Mouse (Mus musculus) liver, embryonic 13.5 days (tissue): Measurements from ENCODE around the gene Card10. TPM values are rescaled to one million over a fixed set of nuclear protein-coding genes. Genes with fewer than 3 reads are reported as not detected.

Experiments
- ATAC-seq: fragments of 200-750 bp; cut with Nextera tagmentation; 2 replicates; pipeline ENCODE4 v1.8.0; 2017; ENCODE audit warnings: low read depth, mild to moderate bottlenecking, moderate number of reproducible peaks, moderate library complexity
- DNase-seq: peaks from one replicate; pipeline ENCODE4 v3.0.0; 2022
- H3K27ac ChIP-seq: fragments of 300-500 bp; sonication (generic); 2 replicates; pipeline ENCODE4 v1.5.1; 2015; ENCODE audit warnings: moderate library complexity, mild to moderate bottlenecking, inconsistent platforms
- H3K27me3 ChIP-seq: fragments of 300-500 bp; sonication (generic); 2 replicates; pipeline ENCODE4 v1.6.1; 2015; ENCODE audit warnings: mild to moderate bottlenecking, inconsistent platforms
- H3K36me3 ChIP-seq: fragments of 300-500 bp; sonication (generic); 2 replicates; pipeline ENCODE4 v1.6.1; 2015; ENCODE audit warnings: mild to moderate bottlenecking, inconsistent platforms
- H3K4me1 ChIP-seq: fragments of 300-500 bp; sonication (generic); replicated peaks from 2 replicates; pipeline ENCODE4 v1.6.1; 2015; ENCODE audit warnings: inconsistent platforms
- H3K4me2 ChIP-seq: fragments of 300-500 bp; sonication (generic); 2 replicates; pipeline ENCODE4 v1.6.1; 2015; ENCODE audit warnings: inconsistent platforms, mild to moderate bottlenecking, moderate library complexity
- H3K4me3 ChIP-seq: fragments of 300-500 bp; sonication (generic); replicated peaks from 2 replicates; pipeline ENCODE4 v1.5.1; 2015; ENCODE audit warnings: mild to moderate bottlenecking, inconsistent platforms
- H3K9ac ChIP-seq: fragments of 300-500 bp; sonication (generic); 2 replicates; pipeline ENCODE4 v1.6.1; 2015; ENCODE audit warnings: mild to moderate bottlenecking, inconsistent platforms
- H3K9me3 ChIP-seq: fragments of 300-500 bp; sonication (generic); replicated peaks from 2 replicates; pipeline ENCODE4 v1.6.1; 2016; ENCODE audit warnings: inconsistent platforms
- WGBS: fragments of 180-500 bp; shearing (Covaris S2); methylation state at CpG from one replicate; pipeline ENCODE4 v1.1.7; 2015; ENCODE audit not compliant: insufficient replicate concordance; 5-methylcytosine and 5-hydroxymethylcytosine counted together
- polyA plus RNA-seq: library from polyadenylated mRNA; unstranded; fragments of >200 nt; fragmentation: Nextera tagmentation; extraction: Ambion mirVana; gene quantifications from 2 replicates; pipeline ENCODE4 v1.2.1, GENCODE M21; 2015

The Card10 gene
- polyA plus RNA-seq, 1 experiment from 2014 or later, result 1.1 TPM

DNA sequence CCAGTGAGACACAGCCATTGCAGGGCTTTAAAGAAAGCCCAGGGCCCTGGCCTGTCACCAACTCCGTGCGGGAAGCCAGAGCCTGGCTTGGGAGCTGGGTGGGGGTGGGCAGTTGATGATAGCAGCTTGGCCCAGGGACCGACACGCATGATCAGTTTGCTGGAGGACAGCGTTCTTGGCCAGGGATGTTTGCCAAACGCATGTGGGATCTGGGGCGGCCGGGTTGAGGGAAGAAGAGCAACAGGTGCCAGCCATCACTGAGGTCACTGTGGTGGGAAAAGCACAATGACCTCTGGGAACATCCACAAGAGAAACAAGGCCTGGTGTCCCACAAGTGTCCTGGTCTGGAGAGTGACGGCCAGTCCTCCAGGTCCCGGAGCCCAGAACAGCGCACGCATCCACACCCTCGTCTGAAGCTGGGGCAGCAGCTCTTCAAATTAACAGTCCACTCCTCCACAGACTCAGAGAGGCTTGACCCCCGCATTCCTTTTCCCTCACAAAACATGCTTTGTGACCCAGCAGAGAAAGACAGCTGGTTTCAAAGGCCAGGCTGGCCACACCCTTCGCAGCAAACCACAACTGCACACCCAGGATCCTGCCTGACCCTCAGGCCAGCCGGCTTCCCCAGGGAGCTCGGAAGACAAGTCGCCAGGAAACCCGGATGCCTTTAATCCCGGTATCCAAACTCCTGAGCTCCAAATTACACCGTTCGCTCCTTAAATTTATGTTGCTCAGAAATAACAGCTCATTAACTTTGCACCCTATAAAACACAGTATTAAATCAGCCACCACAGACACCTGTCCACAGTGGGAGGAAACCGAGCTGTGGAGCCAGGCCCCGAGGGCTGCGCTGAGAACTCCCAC, 6.4 kb downstream of the Card10 start:
- Histone ChIP-seq H3K9ac (no peak overlapping the region), H3K4me2 (no peak overlapping the region), H3K9me3 (no peaks in the 10 kb centered on the region), H3K27ac (no peak overlapping the region), H3K27me3 (peaks cover 16% of the 10 kb centered on the region), H3K4me3 (no peak overlapping the region), H3K36me3 (no peaks in the 10 kb centered on the region), H3K4me1 (no peaks in the 10 kb centered on the region)
- ATAC-seq (no peak), DNase-seq (no peak)
- WGBS, result 68% methylated on average over 25 of the region's 25 CpGs

DNA sequence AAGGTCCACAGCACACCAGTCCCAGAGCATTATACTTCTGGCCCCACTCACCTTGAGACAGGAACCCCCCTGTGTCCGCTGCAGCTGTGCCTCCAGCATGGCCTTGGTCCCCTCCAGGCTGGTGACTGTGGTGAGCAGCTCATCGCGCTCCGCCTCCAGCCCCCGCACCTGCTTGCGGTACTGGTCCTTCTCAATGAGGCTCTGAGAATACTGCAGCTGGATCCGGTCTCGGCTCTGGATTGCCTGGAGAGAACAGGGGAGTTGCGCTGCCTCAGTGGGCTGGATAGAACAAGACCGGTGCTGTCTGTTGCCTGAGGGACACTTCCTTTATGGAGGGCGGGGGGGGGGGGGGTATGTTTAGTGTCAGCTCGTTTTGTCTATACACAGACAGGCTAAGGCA, 11.9 kb downstream of the Card10 start:
- ATAC-seq (no peak), DNase-seq (no peak)
- Histone ChIP-seq H3K27me3 (no peaks in the 10 kb centered on the region), H3K27ac (0 out of 2 replicates have a peak overlapping the region, but pooled peaks have one; percentile 30), H3K9me3 (no peaks in the 10 kb centered on the region), H3K9ac (no peak overlapping the region), H3K4me3 (no peak overlapping the region), H3K4me2 (no peak overlapping the region), H3K36me3 (no peaks in the 10 kb centered on the region), H3K4me1 (peaks cover 28% of the 10 kb centered on the region)
- 74% methylated on average over 12 of the region's 12 CpGs for WGBS

DNA sequence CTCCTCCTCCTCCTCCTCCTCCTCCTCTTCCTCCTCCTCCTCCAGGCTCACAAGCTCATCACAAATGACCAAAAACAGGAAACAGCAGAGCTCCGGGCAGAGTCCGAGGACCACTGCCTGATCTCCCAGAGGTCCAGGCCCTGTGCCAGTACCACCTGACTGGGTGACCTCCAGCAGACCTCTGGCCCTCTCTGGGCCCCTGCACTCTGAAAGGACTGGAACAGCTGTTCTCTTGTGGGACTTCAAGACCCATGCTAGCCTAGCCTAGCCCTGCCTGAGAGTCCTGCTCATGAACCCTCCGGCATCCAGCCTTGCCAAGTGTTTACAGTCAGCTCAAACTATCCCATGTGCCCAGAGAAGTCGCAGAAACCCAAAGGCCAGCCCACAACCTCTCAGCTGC, 12.4 kb downstream of the Card10 start:
- no peak for DNase-seq
- H3K36me3 ChIP-seq, result no peaks in the 10 kb centered on the region
- no peak overlapping the region for H3K4me2 ChIP-seq
- H3K4me3 ChIP-seq, result no peak overlapping the region
- H3K9me3 ChIP-seq, result no peaks in the 10 kb centered on the region
- H3K9ac ChIP-seq, result no peak overlapping the region
- ATAC-seq, result peak; percentile 70
- no peaks in the 10 kb centered on the region for H3K27me3 ChIP-seq
- H3K27ac ChIP-seq, result peak overlapping the region; percentile 30; the same call in 1 of the 2 replicates
- 31% methylated on average over 4 of the region's 4 CpGs for WGBS
- H3K4me1 ChIP-seq, result peaks cover 32% of the 10 kb centered on the region

DNA sequence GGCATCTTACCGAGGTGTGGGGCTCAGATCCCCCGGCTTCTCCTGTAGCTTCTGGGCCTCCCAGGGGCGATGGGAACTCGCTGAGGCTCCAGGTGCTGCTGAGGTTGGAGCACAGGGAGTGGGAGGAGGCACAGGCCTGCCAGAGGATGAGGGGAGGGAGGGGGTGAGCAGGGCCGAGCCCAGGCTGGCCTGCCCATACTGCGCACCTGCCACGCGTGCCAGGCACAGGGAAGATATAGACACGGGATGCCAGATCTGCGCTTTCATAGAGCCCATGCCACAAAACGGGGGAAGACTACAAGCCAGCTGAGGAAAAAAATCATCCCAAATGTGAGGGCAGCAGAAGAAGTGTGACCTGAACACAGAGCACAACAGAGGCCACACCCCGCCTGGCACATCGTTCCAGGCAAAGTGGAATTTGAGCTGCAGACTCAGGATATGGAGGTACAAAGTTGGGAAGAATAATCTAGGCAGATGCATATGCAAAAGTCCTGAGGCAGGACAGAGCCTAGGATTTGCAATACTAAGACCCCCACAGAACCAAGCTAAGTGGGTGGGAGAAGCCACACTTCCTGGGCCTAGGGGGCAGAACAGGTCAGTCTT, 13.0 kb downstream of the Card10 start:
- Histone ChIP-seq H3K27me3 (no peaks in the 10 kb centered on the region), H3K4me3 (no peak overlapping the region), H3K9ac (no peak overlapping the region), H3K4me2 (no peak overlapping the region), H3K4me1 (peaks cover 32% of the 10 kb centered on the region), H3K36me3 (no peaks in the 10 kb centered on the region), H3K27ac (no peak overlapping the region), H3K9me3 (no peaks in the 10 kb centered on the region)
- no peak for ATAC-seq
- no peak for DNase-seq
- 78% methylated on average over 13 of the region's 13 CpGs for WGBS

DNA sequence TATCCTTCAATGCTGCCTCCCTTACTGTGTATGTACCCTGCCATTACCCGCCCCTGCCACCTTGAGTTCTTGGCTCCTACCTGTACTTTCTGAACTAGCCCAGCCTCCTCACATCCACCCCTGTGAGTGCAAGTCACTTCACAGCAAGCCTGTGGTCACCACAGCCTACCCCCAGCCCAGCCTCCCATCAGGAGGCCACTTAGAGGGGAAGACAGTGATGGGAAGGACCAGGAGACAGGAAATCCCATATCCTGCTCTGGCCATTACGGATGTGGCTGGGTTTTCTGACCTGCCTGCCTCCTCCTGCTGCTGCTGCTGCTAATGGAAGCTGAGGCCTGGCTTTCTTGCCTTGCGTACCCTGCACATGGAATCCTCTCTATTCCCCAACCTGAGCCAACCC, 14.8 kb downstream of the Card10 start:
- DNase-seq (no peak), ATAC-seq (no peak)
- Histone ChIP-seq H3K9ac (no peak overlapping the region), H3K4me1 (peaks cover 32% of the 10 kb centered on the region), H3K4me3 (no peak overlapping the region), H3K36me3 (no peaks in the 10 kb centered on the region), H3K9me3 (no peaks in the 10 kb centered on the region), H3K27ac (peak overlapping the region; percentile 29; the same call in 1 of the 2 replicates), H3K27me3 (no peaks in the 10 kb centered on the region), H3K4me2 (no peak overlapping the region)
- 44% methylated on average over 3 of the region's 3 CpGs for WGBS

DNA sequence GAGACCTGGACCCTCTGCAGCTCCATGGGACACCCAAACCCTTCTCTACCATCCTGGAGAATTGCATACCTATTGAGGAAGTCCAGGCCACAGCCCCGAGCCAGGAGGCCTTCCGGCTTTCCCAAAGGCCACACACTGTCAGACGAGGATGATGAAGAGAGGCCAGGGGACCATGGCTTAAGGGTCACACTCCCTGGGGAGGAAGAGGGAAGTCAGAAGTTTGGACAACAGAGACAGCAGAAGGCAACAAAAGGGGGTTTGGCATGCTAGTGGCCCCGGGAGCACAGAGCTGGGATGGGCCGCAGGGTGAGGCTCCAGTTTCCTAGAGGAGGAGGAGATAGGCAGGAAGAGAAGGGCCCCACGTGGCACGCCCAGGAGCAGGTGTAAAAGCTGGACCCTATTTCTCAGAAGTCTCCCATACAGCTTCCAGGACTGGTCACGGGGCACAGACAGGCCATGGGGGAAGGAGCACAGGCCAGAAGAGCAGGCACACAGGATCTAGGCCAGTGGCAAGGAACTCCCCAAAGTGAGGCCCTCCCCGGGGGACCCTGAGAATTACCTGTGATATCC, 15.5 kb downstream of the Card10 start:
- no peak overlapping the region for H3K4me2 ChIP-seq
- H3K36me3 ChIP-seq, result no peaks in the 10 kb centered on the region
- peaks cover 32% of the 10 kb centered on the region for H3K4me1 ChIP-seq
- no peak overlapping the region for H3K4me3 ChIP-seq
- no peaks in the 10 kb centered on the region for H3K27me3 ChIP-seq
- H3K27ac ChIP-seq, result peak overlapping the region; percentile 29; the same call in 1 of the 2 replicates
- 43% methylated on average over 9 of the region's 9 CpGs for WGBS
- no peaks in the 10 kb centered on the region for H3K9me3 ChIP-seq
- no peak overlapping the region for H3K9ac ChIP-seq
- ATAC-seq (no peak), DNase-seq (no peak)

DNA sequence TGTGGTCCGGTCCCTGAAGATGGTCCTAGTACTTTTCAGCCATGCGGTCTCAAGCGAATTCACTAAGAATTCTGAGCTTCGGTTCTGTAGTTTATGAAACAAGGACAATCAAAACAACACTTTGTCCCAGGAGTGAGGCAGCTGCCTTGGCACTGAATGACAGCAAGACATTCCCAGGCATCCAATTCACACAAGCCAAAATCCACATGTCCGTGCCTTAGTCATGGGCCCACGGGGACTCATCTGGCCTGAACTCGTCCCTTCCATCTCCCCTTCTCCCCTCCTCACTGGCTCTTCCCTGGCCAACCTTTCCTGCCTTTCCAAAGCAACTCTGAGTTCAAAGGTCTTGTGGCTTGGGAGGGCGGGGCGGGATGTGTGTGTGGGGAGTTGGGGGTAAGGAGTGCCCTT, 16.4 kb downstream of the Card10 start:
- ATAC-seq, result no peak
- Histone ChIP-seq H3K4me1 (peaks cover 32% of the 10 kb centered on the region), H3K27ac (no peak overlapping the region; the same call in 1 of the 2 replicates), H3K9ac (no peak overlapping the region), H3K27me3 (no peaks in the 10 kb centered on the region), H3K4me2 (no peak overlapping the region), H3K9me3 (no peaks in the 10 kb centered on the region), H3K4me3 (no peak overlapping the region), H3K36me3 (no peaks in the 10 kb centered on the region)
- whole genome bisulfite sequencing, result 73% methylated on average over 9 of the region's 9 CpGs
- DNase-seq, result no peak

DNA sequence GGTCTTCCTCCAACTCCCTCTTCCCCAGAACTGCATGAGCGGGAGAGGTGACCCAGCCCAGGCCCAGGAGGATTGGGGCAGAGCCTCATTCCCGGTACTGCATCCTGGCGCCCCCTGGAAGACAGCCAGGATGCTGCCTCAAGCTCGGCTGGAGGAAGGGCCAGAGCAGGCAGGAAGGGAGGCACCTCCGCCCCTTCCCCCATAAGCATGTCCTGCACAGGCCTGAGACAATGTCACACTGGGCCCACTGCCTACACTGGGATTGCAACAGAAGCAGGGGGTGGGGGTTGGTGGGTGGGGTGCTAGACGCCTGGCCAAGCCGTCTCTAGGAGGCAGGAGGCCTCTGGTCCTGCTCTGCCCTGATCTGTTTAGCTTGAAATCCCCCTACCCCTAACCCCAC, 16.9 kb downstream of the Card10 start:
- ATAC-seq (no peak), DNase-seq (no peak)
- H3K27ac ChIP-seq, result no peak overlapping the region; the same call in 1 of the 2 replicates
- H3K9me3 ChIP-seq, result no peaks in the 10 kb centered on the region
- H3K36me3 ChIP-seq, result no peaks in the 10 kb centered on the region
- peaks cover 31% of the 10 kb centered on the region for H3K4me1 ChIP-seq
- no peak overlapping the region for H3K4me3 ChIP-seq
- H3K4me2 ChIP-seq, result no peak overlapping the region
- WGBS, result 21% methylated on average over 7 of the region's 7 CpGs
- no peak overlapping the region for H3K9ac ChIP-seq
- no peaks in the 10 kb centered on the region for H3K27me3 ChIP-seq

DNA sequence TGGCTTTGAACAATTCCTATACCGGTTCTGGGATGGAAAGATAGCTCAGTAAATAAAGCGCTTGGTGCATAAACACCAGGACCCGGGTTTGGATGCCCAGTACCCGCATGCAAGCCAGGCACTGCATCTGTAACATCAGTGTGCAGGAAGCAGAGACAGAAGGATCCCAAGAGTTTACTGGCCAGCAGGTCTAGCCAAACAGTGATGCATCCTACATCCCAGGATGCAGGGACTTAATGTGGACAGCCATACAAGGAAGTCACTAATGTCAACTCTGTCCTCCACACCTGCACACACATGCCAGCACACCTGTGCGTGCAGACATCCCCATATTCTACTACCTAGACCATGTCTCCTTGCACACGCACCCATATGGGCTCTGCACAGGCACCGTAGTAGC, 17.6 kb downstream of the Card10 start:
- Histone ChIP-seq H3K4me3 (no peak overlapping the region), H3K4me2 (no peak overlapping the region), H3K27ac (no peak overlapping the region), H3K9ac (no peak overlapping the region), H3K36me3 (no peaks in the 10 kb centered on the region), H3K4me1 (peaks cover 31% of the 10 kb centered on the region), H3K9me3 (no peaks in the 10 kb centered on the region), H3K27me3 (no peaks in the 10 kb centered on the region; the same call in 1 of the 2 replicates)
- ATAC-seq, result no peak
- DNase-seq, result no peak
- 75% methylated on average over 7 of the region's 7 CpGs for WGBS

DNA sequence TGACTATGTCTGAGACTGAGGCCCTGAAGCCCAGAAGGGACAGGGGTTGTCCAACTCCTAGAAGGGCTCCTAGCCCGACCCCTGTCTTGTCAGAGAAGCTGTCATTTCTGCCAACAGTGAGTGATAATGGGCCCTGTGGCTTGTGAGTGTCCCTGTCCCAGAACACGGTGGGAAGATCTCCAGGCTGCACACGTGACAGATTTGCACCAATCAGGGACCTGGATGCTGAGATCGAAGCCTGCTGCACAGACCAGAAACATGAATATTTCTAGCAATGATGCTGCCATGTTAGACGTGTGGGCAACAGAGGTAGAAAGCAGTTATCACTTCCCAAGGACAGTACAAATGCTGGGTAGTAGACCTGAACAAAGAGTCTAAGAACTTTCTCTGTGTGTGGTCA, 18.3 kb downstream of the Card10 start:
- Histone ChIP-seq H3K36me3 (no peaks in the 10 kb centered on the region), H3K4me1 (peaks cover 31% of the 10 kb centered on the region), H3K9ac (no peak overlapping the region), H3K27me3 (no peaks in the 10 kb centered on the region; the same call in 1 of the 2 replicates), H3K4me2 (no peak overlapping the region), H3K9me3 (no peaks in the 10 kb centered on the region), H3K27ac (no peak overlapping the region), H3K4me3 (no peak overlapping the region)
- ATAC-seq (no peak), DNase-seq (no peak)
- 49% methylated on average over 5 of the region's 5 CpGs for WGBS

DNA sequence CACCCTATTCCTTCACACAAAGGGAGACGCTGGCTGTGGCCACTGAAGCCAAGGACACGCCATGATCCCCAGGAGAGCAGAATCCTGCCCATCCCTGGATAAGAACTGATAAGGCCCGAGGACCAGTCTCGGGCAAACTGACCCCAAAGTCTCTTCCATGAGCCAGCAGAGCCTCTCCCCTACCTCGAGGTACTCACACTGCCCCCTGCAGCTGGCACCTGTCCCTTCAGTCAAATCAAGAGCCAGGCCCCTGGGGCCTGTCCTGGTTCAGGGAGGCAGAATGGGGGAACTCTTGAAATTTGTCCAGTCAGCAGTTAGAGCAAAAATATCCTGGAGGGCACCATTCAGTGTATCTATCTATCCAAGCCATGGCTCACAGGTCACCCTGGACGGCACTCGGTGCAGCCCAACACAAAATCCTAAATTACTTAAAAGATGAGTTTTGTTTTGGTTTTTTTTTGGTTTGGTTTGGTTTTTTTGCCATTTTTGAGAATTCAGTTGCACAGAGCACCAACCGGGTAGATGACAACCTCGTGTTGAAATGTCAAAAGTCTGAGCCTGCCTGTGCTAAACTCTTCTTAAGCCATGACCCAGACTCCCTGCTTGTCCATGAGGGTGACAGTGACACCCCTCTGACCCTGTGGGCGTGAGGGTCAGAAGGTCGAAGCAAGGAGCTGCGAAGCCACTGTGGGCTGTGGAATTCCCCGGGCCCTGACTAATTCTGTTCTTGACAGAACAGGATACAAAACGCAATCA, 20.3 kb downstream of the Card10 start:
- Histone ChIP-seq H3K36me3 (no peaks in the 10 kb centered on the region; the same call in 1 of the 2 replicates), H3K27me3 (no peaks in the 10 kb centered on the region; the same call in 1 of the 2 replicates), H3K9ac (no peak overlapping the region), H3K9me3 (no peaks in the 10 kb centered on the region), H3K27ac (no peak overlapping the region), H3K4me2 (no peak overlapping the region), H3K4me1 (peaks cover 32% of the 10 kb centered on the region), H3K4me3 (no peak overlapping the region)
- 59% methylated on average over 14 of the region's 14 CpGs for WGBS
- DNase-seq (no peak), ATAC-seq (no peak)
